Mouse (Mus musculus): ENCODE data around the gene Gm21304.
"Not testable (repeated sequence)": the region's sequence is repeated elsewhere in the genome, so short reads cannot be mapped to it uniquely, and the experiment has no call there.

Gene Gm21304

GRCm38 (mm10) chr10:104168215-104168614 lies at the start of gene Gm21304:
Gene Gm21304, plus strand, starts transcription at chr10:104168515.
- in situ Hi-C loops (cut with MboI): not testable (repeated sequence)

- in situ Hi-C loops (cut with MboI): not testable (repeated sequence)
Observed at GRCm38 (mm10) chr10:104142687-104143086, 25.6 kb upstream of the Gm21304 start, which contains the start of gene Gm21293. Gene Gm21293, plus strand, starts transcription at chr10:104142987.

GRCm38 (mm10) chr10:104151197-104151596 lies 17.1 kb upstream of the Gm21304 start, which contains the start of gene Gm6763:
Gene Gm6763, plus strand, starts transcription at chr10:104151497.
- in situ Hi-C loops (cut with MboI): not testable (repeated sequence)

DNA sequence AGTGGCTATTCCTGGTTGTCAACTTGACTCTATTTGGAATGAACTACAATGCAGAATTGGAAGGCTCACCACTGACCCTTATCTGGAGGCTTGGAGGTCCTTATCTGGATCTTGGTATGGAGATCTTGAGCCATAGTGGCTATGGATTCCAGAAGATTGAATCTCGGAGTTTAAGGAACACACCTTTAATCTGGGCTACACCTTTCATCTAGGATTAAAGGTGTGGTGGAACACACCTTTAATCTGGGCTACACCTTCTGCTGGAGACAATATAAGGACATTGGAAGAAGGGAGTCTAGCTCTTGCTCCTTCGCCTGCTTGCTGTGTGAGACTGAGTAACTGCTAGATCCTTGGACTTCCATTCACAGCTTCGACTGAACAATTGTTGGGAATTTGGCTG lies 8.6 kb upstream of the Gm21304 start, which contains the start of gene Gm8764:
TSS of gene Gm8764 (plus strand) at position 301 of the 400 bp plus-strand sequence.
- in situ Hi-C loops (cut with MboI): not testable (repeated sequence)

DNA sequence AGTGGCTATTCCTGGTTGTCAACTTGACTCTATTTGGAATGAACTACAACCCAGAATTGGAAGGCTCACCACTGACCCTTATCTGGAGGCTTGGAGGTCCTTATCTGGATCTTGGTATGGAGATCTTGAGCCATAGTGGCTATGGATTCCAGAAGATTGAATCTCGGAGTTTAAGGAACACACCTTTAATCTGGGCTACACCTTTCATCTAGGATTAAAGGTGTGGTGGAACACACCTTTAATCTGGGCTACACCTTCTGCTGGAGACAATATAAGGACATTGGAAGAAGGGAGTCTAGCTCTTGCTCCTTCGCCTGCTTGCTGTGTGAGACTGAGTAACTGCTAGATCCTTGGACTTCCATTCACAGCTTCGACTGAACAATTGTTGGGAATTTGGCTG lies 8.4 kb downstream of the Gm21304 start, which contains the start of gene Gm21312:
TSS of gene Gm21312 (plus strand) at position 301 of the 400 bp plus-strand sequence.
- in situ Hi-C loops (cut with MboI): not testable (repeated sequence)

- in situ Hi-C loops (cut with MboI): not testable (repeated sequence)
Observed at GRCm38 (mm10) chr10:104185233-104185632, 16.9 kb downstream of the Gm21304 start, which contains the start of gene Gm20765. Gene Gm20765, plus strand, starts transcription at chr10:104185533.

DNA sequence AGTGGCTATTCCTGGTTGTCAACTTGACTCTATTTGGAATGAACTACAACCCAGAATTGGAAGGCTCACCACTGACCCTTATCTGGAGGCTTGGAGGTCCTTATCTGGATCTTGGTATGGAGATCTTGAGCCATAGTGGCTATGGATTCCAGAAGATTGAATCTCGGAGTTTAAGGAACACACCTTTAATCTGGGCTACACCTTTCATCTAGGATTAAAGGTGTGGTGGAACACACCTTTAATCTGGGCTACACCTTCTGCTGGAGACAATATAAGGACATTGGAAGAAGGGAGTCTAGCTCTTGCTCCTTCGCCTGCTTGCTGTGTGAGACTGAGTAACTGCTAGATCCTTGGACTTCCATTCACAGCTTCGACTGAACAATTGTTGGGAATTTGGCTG lies 25.4 kb downstream of the Gm21304 start, which contains the start of gene Gm4340:
TSS of gene Gm4340 (plus strand) at position 301 of the 400 bp plus-strand sequence.
- in situ Hi-C loops (cut with MboI): not testable (repeated sequence)

DNA sequence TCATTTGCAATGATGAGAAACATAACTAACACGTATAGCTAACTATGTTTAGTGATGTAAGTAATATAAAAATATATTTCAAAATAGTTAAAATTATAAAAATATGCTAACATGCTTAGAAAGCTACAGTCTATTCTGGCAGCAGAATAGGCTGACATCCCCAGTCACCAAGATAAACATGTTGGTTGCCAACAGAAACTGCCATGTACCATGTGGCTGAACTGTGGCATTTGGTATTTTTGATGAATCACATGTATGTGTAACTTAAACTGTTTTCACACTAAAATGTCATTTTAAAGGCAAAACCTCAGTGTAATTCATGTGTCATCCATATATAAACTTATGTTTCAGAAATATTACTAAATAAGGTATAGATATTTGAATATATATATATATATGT lies 41.3 kb downstream of the Gm21304 start:
- in situ Hi-C loops (cut with MboI): no loop called here

DNA sequence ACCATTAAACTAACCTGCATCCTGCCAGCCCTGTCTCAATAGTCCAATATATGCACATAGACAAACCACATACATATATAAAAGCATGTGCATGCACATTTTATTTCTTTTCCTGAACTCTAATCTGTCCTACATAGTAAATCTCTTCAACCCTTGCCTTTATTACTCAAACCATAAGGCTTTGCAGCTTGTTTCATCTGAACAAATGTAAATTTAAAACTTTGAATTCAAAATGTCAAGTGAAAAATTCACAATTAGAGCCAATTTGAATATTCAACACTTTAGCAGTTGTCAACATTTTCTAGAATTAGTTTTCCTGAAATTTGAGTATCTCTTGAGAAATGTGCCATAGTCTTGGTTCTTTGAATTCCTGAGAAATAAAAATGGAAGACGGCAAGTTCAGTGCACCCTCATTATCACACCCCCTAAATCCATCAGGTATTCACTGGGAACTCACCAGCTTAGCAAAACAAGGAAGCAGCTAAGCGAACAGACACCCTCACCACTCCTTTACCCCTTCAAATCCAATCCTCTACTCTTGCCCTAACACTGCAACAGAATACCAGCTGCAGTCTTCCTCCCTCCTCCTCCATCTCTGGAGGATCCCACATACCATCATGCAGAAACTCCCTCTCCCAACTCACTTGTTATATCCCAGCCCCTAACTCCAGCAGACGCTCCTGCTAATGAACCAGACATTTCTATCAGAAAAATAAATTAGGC lies 42.1 kb downstream of the Gm21304 start:
- in situ Hi-C loops (cut with MboI): no loop called here

DNA sequence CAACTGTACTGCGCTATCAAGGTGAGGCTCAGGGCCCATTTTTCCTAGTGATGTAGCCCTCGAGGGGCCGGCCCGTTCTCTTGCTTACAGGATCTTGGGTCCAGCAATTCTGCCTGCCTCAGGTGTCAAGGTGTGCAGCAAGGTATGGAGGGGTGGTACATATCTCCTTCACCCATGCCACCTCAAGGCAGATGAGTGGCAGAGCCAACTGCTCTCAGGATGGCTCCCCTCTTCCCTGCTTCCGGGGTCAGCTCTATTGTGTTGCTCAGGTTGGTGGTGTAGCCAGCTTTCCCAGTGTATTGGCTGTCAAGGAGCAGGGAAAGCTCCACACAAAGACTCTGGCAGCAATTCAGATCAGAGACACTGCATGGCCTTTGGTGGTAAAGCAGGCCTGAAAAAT lies 46.2 kb downstream of the Gm21304 start:
- in situ Hi-C loops (cut with MboI): no loop called here

All from mature B cell (primary cell).